Mouse (Mus musculus) lung, adult 2 months (tissue): ENCODE results near the gene Fam213a. TPM values are rescaled to one million over a fixed set of nuclear protein-coding genes. Genes with fewer than 3 reads are reported as not detected.

Source experiments
- DNase-seq: peaks from one replicate; pipeline ENCODE4 v3.0.0; 2022
- H3K4me1 ChIP-seq: fragments of 200-500 bp; 2 replicates; pipeline ENCODE4 v1.6.1; 2011; ENCODE audit warnings: low read length; ENCODE audit not compliant: control insufficient read depth, insufficient read depth
- H3K4me3 ChIP-seq: fragments of 200-500 bp; replicated peaks from 2 replicates; pipeline ENCODE3; 2011; ENCODE audit warnings: low read depth, mild to moderate bottlenecking, control low read depth, low read length; ENCODE audit errors: extremely low read depth
- CTCF ChIP-seq: fragments of 200-500 bp; IDR thresholded peaks from 2 replicates; pipeline ENCODE4 v1.5.1; 2011; ENCODE audit warnings: mild to moderate bottlenecking, low read length, control low read depth; ENCODE audit not compliant: insufficient read depth
- POLR2A ChIP-seq: fragments of 200-500 bp; IDR thresholded peaks from 2 replicates; pipeline ENCODE4 v1.6.1; 2011; ENCODE audit warnings: low read depth, mild to moderate bottlenecking, control low read depth, low read length, borderline replicate concordance; ENCODE audit errors: extremely low read depth
- WGBS: fragments of 180-500 bp; shearing (Covaris S2); methylation state at CpG from one replicate; pipeline ENCODE4 v1.1.7; 2018; 5-methylcytosine and 5-hydroxymethylcytosine counted together
- polyA plus RNA-seq: library from polyadenylated mRNA; depleted of rRNA; stranded (reverse); fragments of >200 nt; gene quantifications from 2 replicates; pipeline ENCODE4 v1.2.3, GENCODE M21; 2012

Fam213a gene
- polyA plus RNA-seq, 1 experiment = 12.8 TPM

DNA sequence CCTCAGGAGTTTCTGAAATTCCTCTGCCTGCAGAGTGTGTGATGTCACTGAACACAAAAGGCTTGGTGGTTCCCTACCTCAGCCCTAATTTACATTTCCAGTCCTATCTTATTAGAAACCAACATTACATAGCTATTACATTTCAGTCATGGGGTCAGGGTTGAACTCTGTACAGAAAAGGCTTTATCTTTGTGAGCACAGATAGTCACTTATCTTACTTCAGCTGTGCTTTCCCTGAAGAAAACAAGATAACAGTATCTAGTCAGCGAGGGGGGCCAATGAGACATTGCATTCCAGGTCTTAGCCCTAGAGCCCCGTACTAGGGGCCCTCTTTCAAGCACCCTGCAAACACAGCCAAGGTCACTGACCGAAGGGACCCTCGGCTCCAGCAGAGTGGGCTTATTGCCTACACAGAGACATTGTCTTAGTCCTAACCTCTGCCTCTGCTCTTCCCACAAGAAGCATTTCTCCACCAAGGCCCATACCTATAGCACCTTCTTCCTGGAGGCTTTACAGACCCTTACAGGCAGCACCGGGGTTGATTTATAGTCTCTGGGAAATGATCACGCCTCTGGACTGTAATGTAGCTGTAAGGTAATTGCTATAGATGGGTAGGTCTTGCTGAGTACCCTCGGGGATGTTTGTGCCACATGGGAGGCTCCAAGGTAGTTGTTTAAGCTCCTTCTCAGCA is 12.2 kb upstream of the Fam213a start:
- Histone ChIP-seq H3K4me1 (no peaks in the 10 kb centered on the region), H3K4me3 (no peak overlapping the region)
- 68% methylated on average over 7 of the region's 7 CpGs for WGBS
- TF ChIP-seq POLR2A (no peak), CTCF (no peak)
- DNase-seq = no peak

DNA sequence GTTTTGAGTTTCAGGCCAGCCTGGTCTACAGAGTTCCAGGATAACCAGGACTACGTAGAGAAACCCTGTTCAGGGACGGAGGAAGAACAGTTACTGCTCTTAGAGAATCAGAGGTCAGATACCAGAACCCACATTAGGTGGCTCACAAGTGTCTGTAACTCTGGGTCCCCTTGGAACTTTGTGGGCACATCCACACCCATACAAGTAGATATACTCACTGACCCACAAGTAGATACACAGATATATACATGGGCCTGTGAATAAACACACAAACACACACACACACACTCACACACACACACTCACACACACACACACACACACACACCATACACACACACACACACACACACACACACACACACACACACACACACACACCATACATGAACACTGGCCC is 11.5 kb upstream of the Fam213a start:
- WGBS = 89% methylated on average over 2 of the region's 2 CpGs
- H3K4me1 ChIP-seq = no peaks in the 10 kb centered on the region
- DNase-seq = no peak
- no peak overlapping the region for H3K4me3 ChIP-seq
- TF ChIP-seq POLR2A = no peak
- no peak for TF ChIP-seq CTCF

GRCm38 (mm10) chr14:41021246-41021645 is 7.7 kb upstream of the Fam213a start:
- H3K4me3 ChIP-seq = no peak overlapping the region
- TF ChIP-seq CTCF = no peak
- no peak for TF ChIP-seq POLR2A
- 91% methylated on average over 3 of the region's 3 CpGs for WGBS
- DNase-seq = no peak
- H3K4me1 ChIP-seq = peaks cover 2% of the 10 kb centered on the region; the same call in 1 of the 2 replicates

GRCm38 (mm10) chr14:41017460-41017859 is 3.9 kb upstream of the Fam213a start:
- no peak overlapping the region for H3K4me3 ChIP-seq
- H3K4me1 ChIP-seq = peaks cover 2% of the 10 kb centered on the region; the same call in 1 of the 2 replicates
- DNase-seq = no peak
- TF ChIP-seq POLR2A (no peak), CTCF (no peak)
- 10% methylated on average over 5 of the region's 5 CpGs for WGBS

- no peak for TF ChIP-seq POLR2A
- TF ChIP-seq CTCF = no peak
- peaks cover 2% of the 10 kb centered on the region; the same call in 1 of the 2 replicates for H3K4me1 ChIP-seq
- no peak overlapping the region for H3K4me3 ChIP-seq
- DNase-seq = no peak
- WGBS = 60% methylated on average over 5 of the region's 5 CpGs
Observed at GRCm38 (mm10) chr14:41014701-41015240, 1.2 kb upstream of the Fam213a start.

GRCm38 (mm10) chr14:41013143-41013542 is 445 bp downstream of the Fam213a start:
- TF ChIP-seq CTCF (no peak), POLR2A (no peak)
- Histone ChIP-seq H3K4me1 (peaks cover 2% of the 10 kb centered on the region; the same call in 1 of the 2 replicates), H3K4me3 (peak overlapping the region; percentile 72)
- DNase-seq = no peak
- 12% methylated on average over 9 of the region's 9 CpGs for WGBS

DNA sequence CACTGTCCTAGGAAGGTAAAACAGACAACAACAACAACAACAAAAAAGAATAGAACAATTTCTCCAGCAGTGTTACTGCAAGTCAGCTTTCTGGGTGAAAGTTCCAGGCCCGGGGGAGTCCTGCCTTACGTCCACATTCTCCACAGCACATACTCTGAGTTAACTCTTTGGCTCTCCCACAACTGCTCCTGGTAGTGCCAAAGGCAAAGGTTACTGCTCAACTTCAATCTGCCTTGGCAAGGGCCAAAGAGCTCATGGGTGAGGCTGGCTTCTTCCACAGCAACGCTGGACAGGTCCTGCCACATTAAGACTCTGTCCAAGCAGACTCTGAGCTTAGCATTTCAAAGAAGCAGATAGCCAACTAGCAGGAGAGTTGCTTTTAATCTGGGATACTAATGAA is 1.7 kb downstream of the Fam213a start:
- H3K4me1 ChIP-seq = no peaks in the 10 kb centered on the region; the same call in 1 of the 2 replicates
- 76% methylated on average over 3 of the region's 3 CpGs for WGBS
- DNase-seq = no peak
- H3K4me3 ChIP-seq = no peak overlapping the region
- TF ChIP-seq POLR2A = no peak
- TF ChIP-seq CTCF = no peak

DNA sequence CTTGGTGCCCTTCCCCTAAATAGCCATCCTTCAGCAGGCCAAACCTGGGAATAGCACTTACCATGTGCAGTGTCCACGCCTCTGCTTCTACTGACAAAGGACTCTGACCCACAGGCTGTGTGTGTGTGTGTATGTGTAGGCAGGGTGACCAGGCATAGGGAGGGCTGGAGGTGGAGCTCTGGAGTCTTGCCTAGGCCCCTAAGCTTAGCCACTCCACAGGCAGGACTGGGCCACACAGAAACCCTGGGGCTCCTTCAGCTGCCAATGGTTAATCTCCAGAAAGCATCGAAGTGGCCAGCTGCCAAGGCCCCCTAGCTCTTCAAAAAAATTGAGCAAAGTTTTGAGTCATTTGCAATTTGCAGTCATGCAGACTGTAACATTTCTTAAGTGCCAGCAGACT is 5.5 kb downstream of the Fam213a start:
- WGBS = 32% methylated on average over 2 of the region's 2 CpGs
- H3K4me1 ChIP-seq = no peaks in the 10 kb centered on the region
- DNase-seq = no peak
- no peak overlapping the region for H3K4me3 ChIP-seq
- TF ChIP-seq POLR2A = no peak
- TF ChIP-seq CTCF = no peak

GRCm38 (mm10) chr14:41007641-41008040 is 5.9 kb downstream of the Fam213a start:
- TF ChIP-seq POLR2A (no peak), CTCF (no peak)
- DNase-seq = no peak
- no peak overlapping the region for H3K4me3 ChIP-seq
- WGBS = 31% methylated on average over 5 of the region's 5 CpGs
- no peaks in the 10 kb centered on the region for H3K4me1 ChIP-seq

DNA sequence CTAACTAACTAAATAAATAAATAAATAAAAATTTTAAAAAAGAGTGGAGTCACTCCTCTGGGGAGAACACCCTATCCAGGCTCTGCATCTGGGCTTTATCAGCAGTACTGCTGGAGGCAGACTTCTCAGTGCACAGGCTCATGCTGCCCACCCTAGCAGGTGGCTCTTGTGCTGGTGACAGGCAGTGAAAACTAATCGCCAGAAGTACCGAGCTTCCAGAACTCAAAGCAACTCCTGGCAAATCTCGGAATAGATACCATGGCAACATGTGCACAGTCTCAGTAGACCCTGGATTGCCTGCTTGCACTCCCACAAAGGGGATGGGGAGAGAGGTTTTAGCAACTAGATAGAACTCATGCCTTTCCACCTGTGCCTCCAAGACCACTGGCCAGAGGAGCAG is 6.7 kb downstream of the Fam213a start:
- TF ChIP-seq CTCF (no peak), POLR2A (no peak)
- H3K4me1 ChIP-seq = no peaks in the 10 kb centered on the region
- 62% methylated on average over 3 of the region's 3 CpGs for WGBS
- H3K4me3 ChIP-seq = no peak overlapping the region
- DNase-seq = no peak
